Mouse (Mus musculus) brain, embryonic 14.5 days (tissue): ENCODE measurements around the gene Crat.
"Not testable (repeated sequence)": the region's sequence is repeated elsewhere in the genome, so short reads cannot be mapped to it uniquely, and the experiment has no call there.

Source experiments
- CTCF ChIP-seq: fragments of 200-500 bp; IDR thresholded peaks from 2 replicates; pipeline ENCODE4 v1.5.1; 2012; ENCODE audit warnings: inconsistent platforms, mild to moderate bottlenecking, moderate library complexity, borderline replicate concordance; ENCODE audit not compliant: insufficient read depth, insufficient read length; ENCODE audit errors: extremely low read depth
- POLR2A ChIP-seq: fragments of 200-500 bp; IDR thresholded peaks from 2 replicates; pipeline ENCODE4 v1.6.1; 2012; ENCODE audit warnings: mild to moderate bottlenecking, inconsistent platforms, borderline replicate concordance; ENCODE audit not compliant: poor library complexity, insufficient read depth, insufficient read length, severe bottlenecking; ENCODE audit errors: extremely low read depth

DNA sequence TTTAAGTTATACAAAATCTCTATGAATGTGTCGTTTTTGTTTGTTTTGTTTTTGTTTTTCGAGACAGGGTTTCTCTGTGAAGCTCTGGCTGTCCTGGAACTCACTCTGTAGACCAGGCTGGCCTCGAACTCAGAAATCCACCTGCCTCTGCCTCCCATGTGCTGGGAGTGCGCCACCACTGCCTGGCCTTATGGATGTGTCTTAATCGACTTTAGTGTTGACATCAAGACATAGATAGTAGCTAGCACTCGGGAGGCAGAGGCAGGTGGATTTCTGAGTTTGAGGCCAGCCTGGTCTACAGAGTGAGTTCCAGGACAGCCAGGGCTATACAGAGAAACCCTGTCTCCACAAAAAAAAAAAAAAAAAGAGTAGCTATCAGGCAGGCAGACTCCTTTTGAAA, 1.5 kb upstream of the Crat start:
- not testable (repeated sequence) for TF ChIP-seq CTCF, POLR2A
